In genomic region chr4:18170862-18171261, GRCm38 (mm10) we compare ENCODE assay signal across 10 mouse cellular contexts.
"Had no signal": no experiment of that assay in that cellular context is flagged by ENCODE, and none has a peak within 500 bp of the region (broad histone marks: within the 10 kb centered on the region; RNA-seq: fewer than 3 reads in every experiment).

No protein-coding gene starts in this region.

- H3K27me3 ChIP-seq: kidney, embryonic 15.5 days; limb, embryonic 12.5 days; midbrain, embryonic 12.5 days had no signal

- H3K4me3 ChIP-seq: kidney, embryonic 15.5 days; limb, embryonic 12.5 days; midbrain, embryonic 12.5 days had no signal

- H3K4me1 ChIP-seq: kidney, embryonic 15.5 days; limb, embryonic 12.5 days; midbrain, embryonic 12.5 days had no signal

- H3K27ac ChIP-seq: kidney, embryonic 15.5 days; limb, embryonic 12.5 days; liver, embryonic 14.5 days; midbrain, embryonic 12.5 days; stomach, postnatal 0 days had no signal

- ATAC-seq: midbrain, embryonic 16.5 days had no signal

- H3K9ac ChIP-seq: kidney, embryonic 15.5 days; limb, embryonic 12.5 days; liver, embryonic 14.5 days; midbrain, embryonic 12.5 days had no signal

- H3K4me2 ChIP-seq: kidney, embryonic 15.5 days; limb, embryonic 12.5 days; midbrain, embryonic 12.5 days had no signal

- H3K9me3 ChIP-seq: kidney, embryonic 15.5 days; limb, embryonic 12.5 days; midbrain, embryonic 12.5 days had no signal

- H3K36me3 ChIP-seq: kidney, embryonic 15.5 days; limb, embryonic 12.5 days; midbrain, embryonic 12.5 days had no signal

- DNase-seq: kidney, postnatal 14 days; lung, adult 18-20 months; thymus, adult 18-20 months; thymus, postnatal 14 days had no signal
